Mouse (Mus musculus) thymus, adult 2 months (tissue): ENCODE measurements around the gene Dlg1. TPM values are rescaled to one million over a fixed set of nuclear protein-coding genes. Genes with fewer than 3 reads are reported as not detected.

Source experiments
- DNase-seq: peaks from one replicate; pipeline ENCODE4 v3.0.0; 2021
- H3K27ac ChIP-seq: fragments of 200-500 bp; 2 replicates; pipeline ENCODE4 v1.5.1; 2012; ENCODE audit warnings: low read length, control low read depth; ENCODE audit not compliant: control insufficient read depth, insufficient read depth
- H3K27me3 ChIP-seq: fragments of 200-500 bp; 2 replicates; pipeline ENCODE4 v1.6.1; 2012; ENCODE audit warnings: mild to moderate bottlenecking, low read length, moderate library complexity, mixed read lengths; ENCODE audit not compliant: control insufficient read depth, insufficient read depth
- H3K36me3 ChIP-seq: fragments of 200-500 bp; 2 replicates; pipeline ENCODE4 v1.6.1; 2012; ENCODE audit warnings: mild to moderate bottlenecking, low read length, moderate library complexity; ENCODE audit not compliant: control insufficient read depth, insufficient read depth
- H3K4me1 ChIP-seq: fragments of 200-500 bp; replicated peaks from 2 replicates; pipeline ENCODE4 v1.6.1; 2012; ENCODE audit warnings: low read length; ENCODE audit not compliant: control insufficient read depth, insufficient read depth
- H3K4me3 ChIP-seq: fragments of 200-500 bp; 2 replicates; pipeline ENCODE4 v1.5.1; 2012; ENCODE audit warnings: mild to moderate bottlenecking, low read length, control low read depth, moderate library complexity; ENCODE audit not compliant: control insufficient read depth, insufficient read depth
- CTCF ChIP-seq: fragments of 200-500 bp; IDR thresholded peaks from 2 replicates; pipeline ENCODE4 v1.5.1; 2012; ENCODE audit warnings: mild to moderate bottlenecking, control low read depth, low read length, moderate library complexity, borderline replicate concordance; ENCODE audit not compliant: control insufficient read depth, poor library complexity, insufficient read depth; ENCODE audit errors: extremely low read depth
- POLR2A ChIP-seq: fragments of 200-500 bp; IDR thresholded peaks from 2 replicates; pipeline ENCODE4 v1.6.1; 2012; ENCODE audit warnings: mild to moderate bottlenecking, low read length, control low read depth, moderate library complexity; ENCODE audit not compliant: control insufficient read depth, poor library complexity, insufficient read depth; ENCODE audit errors: extremely low read depth
- WGBS: fragments of 180-500 bp; shearing (Covaris S2); methylation state at CpG from one replicate; pipeline ENCODE4 v1.1.7; 2018; 5-methylcytosine and 5-hydroxymethylcytosine counted together
- polyA plus RNA-seq: library from polyadenylated mRNA; depleted of rRNA; stranded (reverse); fragments of >200 nt; gene quantifications from 2 replicates; pipeline ENCODE4 v1.2.3, GENCODE M21; 2012

Dlg1 gene
- polyA plus RNA-seq, 1 experiment: 18.9 TPM

- no peak for TF ChIP-seq CTCF
- TF ChIP-seq POLR2A: no peak
- Histone ChIP-seq H3K36me3 (no peaks in the 10 kb centered on the region), H3K4me3 (no peak overlapping the region), H3K4me1 (no peaks in the 10 kb centered on the region), H3K27ac (no peak overlapping the region), H3K27me3 (no peaks in the 10 kb centered on the region)
- 80% methylated on average over 14 of the region's 14 CpGs for WGBS
- DNase-seq: no peak
Measured at GRCm38 (mm10) chr16:31883302-31883701, 220.1 kb downstream of the Dlg1 start.

- WGBS: 55% methylated on average over 6 of the region's 6 CpGs
- no peaks in the 10 kb centered on the region for H3K27me3 ChIP-seq
- no peak overlapping the region for H3K4me3 ChIP-seq
- no peaks in the 10 kb centered on the region for H3K36me3 ChIP-seq
- H3K4me1 ChIP-seq: no peaks in the 10 kb centered on the region
- H3K27ac ChIP-seq: no peak overlapping the region
- DNase-seq: no peak
- TF ChIP-seq POLR2A (no peak), CTCF (no peak)
Measured at GRCm38 (mm10) chr16:31883902-31884301, 220.7 kb downstream of the Dlg1 start.

GRCm38 (mm10) chr16:31890907-31891306 is 227.7 kb downstream of the Dlg1 start:
- Histone ChIP-seq H3K27me3 (no peaks in the 10 kb centered on the region), H3K27ac (no peak overlapping the region), H3K4me3 (no peak overlapping the region), H3K36me3 (no peaks in the 10 kb centered on the region), H3K4me1 (no peaks in the 10 kb centered on the region)
- no peak for DNase-seq
- TF ChIP-seq POLR2A: no peak
- no peak for TF ChIP-seq CTCF
- WGBS: 96% methylated on average over 7 of the region's 7 CpGs

- H3K4me3 ChIP-seq: no peak overlapping the region
- TF ChIP-seq POLR2A (no peak), CTCF (no peak)
- no peaks in the 10 kb centered on the region for H3K36me3 ChIP-seq
- 93% methylated on average over 5 of the region's 5 CpGs for WGBS
- no peaks in the 10 kb centered on the region for H3K27me3 ChIP-seq
- H3K4me1 ChIP-seq: no peaks in the 10 kb centered on the region
- H3K27ac ChIP-seq: no peak overlapping the region
- DNase-seq: no peak
Measured at GRCm38 (mm10) chr16:31893396-31894141, 230.3 kb downstream of the Dlg1 start.

- H3K4me3 ChIP-seq: no peak overlapping the region
- no peak for DNase-seq
- no peaks in the 10 kb centered on the region for H3K27me3 ChIP-seq
- 45% methylated on average over 29 of the region's 29 CpGs for WGBS
- H3K4me1 ChIP-seq: no peaks in the 10 kb centered on the region
- no peak overlapping the region for H3K27ac ChIP-seq
- H3K36me3 ChIP-seq: no peaks in the 10 kb centered on the region
- TF ChIP-seq POLR2A (no peak), CTCF (no peak)
Measured at GRCm38 (mm10) chr16:31896971-31897774, 233.9 kb downstream of the Dlg1 start.

- no peak for DNase-seq
- no peaks in the 10 kb centered on the region for H3K36me3 ChIP-seq
- no peak overlapping the region for H3K27ac ChIP-seq
- WGBS: 93% methylated on average over 18 of the region's 18 CpGs
- no peak overlapping the region for H3K4me3 ChIP-seq
- H3K4me1 ChIP-seq: no peaks in the 10 kb centered on the region
- H3K27me3 ChIP-seq: no peaks in the 10 kb centered on the region
- TF ChIP-seq CTCF (no peak), POLR2A (no peak)
Measured at GRCm38 (mm10) chr16:31898546-31899326, 235.5 kb downstream of the Dlg1 start.

- H3K4me3 ChIP-seq: no peak overlapping the region
- no peaks in the 10 kb centered on the region for H3K36me3 ChIP-seq
- WGBS: 90% methylated on average over 1 of the region's 1 CpGs
- DNase-seq: no peak
- H3K27me3 ChIP-seq: no peaks in the 10 kb centered on the region
- H3K27ac ChIP-seq: no peak overlapping the region
- no peaks in the 10 kb centered on the region for H3K4me1 ChIP-seq
- no peak for TF ChIP-seq POLR2A
- no peak for TF ChIP-seq CTCF
Measured at GRCm38 (mm10) chr16:31901886-31902285, 238.6 kb downstream of the Dlg1 start.
